Mouse (Mus musculus) CH12.LX (cell line): ENCODE measurements around the gene Prr15l. TPM values are rescaled to one million over a fixed set of nuclear protein-coding genes. Genes with fewer than 3 reads are reported as not detected.

ENCODE experiments used
- DNase-seq: peaks from one replicate; pipeline ENCODE4 v3.0.0-alpha.2; 2013; ENCODE audit errors: extremely low read depth
- H3K27ac ChIP-seq: 2 replicates; pipeline ENCODE4 v1.5.1; 2012; ENCODE audit warnings: low read depth, mild to moderate bottlenecking, control low read depth, moderate library complexity; ENCODE audit not compliant: insufficient read depth
- H3K27me3 ChIP-seq: replicated peaks from 2 replicates; pipeline ENCODE3; 2012; ENCODE audit warnings: inconsistent platforms
- H3K36me3 ChIP-seq, 2 experiments: replicated peaks in 1 of 2; 2 replicates each; pipeline versions ENCODE3 to v1.6.1; 2012; ENCODE audit warnings: inconsistent platforms in 1 of 2, low read length in 1 of 2, mild to moderate bottlenecking in 1 of 2, mixed read lengths in 1 of 2, moderate library complexity in 1 of 2; ENCODE audit not compliant: control insufficient read depth in 1 of 2, insufficient read depth in 1 of 2
- H3K4me1 ChIP-seq, 2 experiments: 2 replicates each; pipeline ENCODE4 v1.6.1; 2012; ENCODE audit warnings: inconsistent platforms in 1 of 2, moderate library complexity in 1 of 2; ENCODE audit not compliant: insufficient read depth in 2 of 2, control insufficient read depth in 1 of 2
- H3K4me2 ChIP-seq: 2 replicates; pipeline ENCODE4 v1.6.1; 2012; ENCODE audit warnings: low read depth, mild to moderate bottlenecking, control low read depth; ENCODE audit not compliant: poor library complexity, insufficient read depth, severe bottlenecking
- H3K4me3 ChIP-seq, 3 experiments: fragments of 150-350 bp in 1 of 3; sonication (generic) in 1 of 3; replicated peaks in 1 of 3; 2 replicates each; pipeline versions ENCODE3 to v1.5.1; 2011 to 2012; ENCODE audit warnings: low read depth in 2 of 3, low read length in 2 of 3, mild to moderate bottlenecking in 2 of 3, moderate library complexity in 2 of 3, control low read depth in 1 of 3, improper control_type of control experiment in 1 of 3, inconsistent platforms in 1 of 3, mixed read lengths in 1 of 3; ENCODE audit not compliant: poor library complexity in 1 of 3
- H3K79me2 ChIP-seq: replicated peaks from 2 replicates; pipeline ENCODE4 v1.6.1; 2012; ENCODE audit warnings: mild to moderate bottlenecking, moderate library complexity; ENCODE audit not compliant: control insufficient read depth, poor library complexity, insufficient read depth, severe bottlenecking; ENCODE audit errors: extremely low read depth
- H3K9ac ChIP-seq: 2 replicates; pipeline ENCODE4 v1.6.1; 2012; ENCODE audit warnings: low read depth, mild to moderate bottlenecking, control low read depth, moderate library complexity; ENCODE audit not compliant: insufficient read depth
- H3K9me3 ChIP-seq: replicated peaks from 2 replicates; pipeline ENCODE3; 2012; ENCODE audit warnings: low read length, inconsistent platforms, mixed read lengths
- CTCF ChIP-seq, 2 experiments: IDR thresholded peaks in 1 of 2; conservative IDR thresholded peaks in 1 of 2; 2 replicates each; pipeline ENCODE4 v1.5.1; 2011 to 2012; ENCODE audit warnings: low read depth in 2 of 2, low read length in 2 of 2, improper control_type of control experiment in 1 of 2, inconsistent platforms in 1 of 2, mild to moderate bottlenecking in 1 of 2, moderate library complexity in 1 of 2
- ELF1 ChIP-seq: IDR thresholded peaks from 2 replicates; pipeline ENCODE4 v1.6.1; 2014; ENCODE audit warnings: low read depth, mild to moderate bottlenecking, inconsistent platforms, low read length, improper control_type of control experiment
- EP300 ChIP-seq: IDR thresholded peaks from 2 replicates; pipeline ENCODE4 v1.6.1; 2011; ENCODE audit warnings: low read length, improper control_type of control experiment
- KAT2A ChIP-seq: IDR thresholded peaks from 2 replicates; pipeline ENCODE4 v1.6.1; 2012; ENCODE audit warnings: low read length, improper control_type of control experiment, inconsistent platforms; ENCODE audit not compliant: insufficient replicate concordance
- MAX ChIP-seq: IDR thresholded peaks from 2 replicates; pipeline ENCODE4 v1.6.1; 2011; ENCODE audit warnings: low read length, improper control_type of control experiment
- MXI1 ChIP-seq: IDR thresholded peaks from 2 replicates; pipeline ENCODE4 v1.6.1; 2011; ENCODE audit warnings: mild to moderate bottlenecking, low read depth, low read length, improper control_type of control experiment
- PAX5 ChIP-seq: IDR thresholded peaks from 2 replicates; pipeline ENCODE4 v1.6.1; 2012; ENCODE audit warnings: low read length, inconsistent platforms, mixed read lengths
- RAD21 ChIP-seq: IDR thresholded peaks from 2 replicates; pipeline ENCODE4 v1.6.1; 2011; ENCODE audit warnings: low read depth, mild to moderate bottlenecking, low read length, improper control_type of control experiment, moderate library complexity
- SMC3 ChIP-seq: IDR thresholded peaks from 2 replicates; pipeline ENCODE4 v1.6.1; 2011; ENCODE audit warnings: low read depth, low read length, improper control_type of control experiment
- TBP ChIP-seq: conservative IDR thresholded peaks from 2 replicates; pipeline ENCODE4 v1.6.1; 2011; ENCODE audit warnings: low read depth, low read length, improper control_type of control experiment
- USF1 ChIP-seq: IDR thresholded peaks from 2 replicates; pipeline ENCODE4 v1.6.1; 2014; ENCODE audit warnings: low read depth, mild to moderate bottlenecking, inconsistent platforms, low read length, improper control_type of control experiment
- ZMIZ1 ChIP-seq: IDR thresholded peaks from 2 replicates; pipeline ENCODE4 v1.6.1; 2012; ENCODE audit warnings: low read depth, mild to moderate bottlenecking, inconsistent platforms, low read length, improper control_type of control experiment
- ZNF384 ChIP-seq: IDR thresholded peaks from 2 replicates; pipeline ENCODE4 v1.6.1; 2012; ENCODE audit warnings: low read depth, low read length, improper control_type of control experiment, inconsistent platforms
- dilution Hi-C: fragments of 300-500 bp; cut with MboI; formaldehyde crosslinking; loops from 2 replicates; pipeline ENCODE4 v1.14.3; 2020; ENCODE audit warnings: low sequenced_read_pairs; ENCODE audit not compliant: extremely low pct_unique_long_range_greater_than_20kb, extremely low pct_ligation_motif_present
- in situ Hi-C: fragments of 300-500 bp; cut with MboI; formaldehyde crosslinking; loops from 3 replicates; pipeline ENCODE4 v1.14.3; 2019; ENCODE audit warnings: low sequenced_read_pairs, low pct_ligation_motif_present, low pct_unique_long_range_greater_than_20kb, mixed read lengths
- polyA plus RNA-seq: library from polyadenylated mRNA; unstranded; fragments of >175 nt; gene quantifications from 2 replicates; pipeline ENCODE4 v1.2.1, GENCODE M21; 2012; ENCODE audit warnings: low read depth; ENCODE audit not compliant: insufficient read length
- total RNA-seq, 2 experiments: library from RNA; depleted of rRNA; stranded (reverse); fragments of 300-350 nt in 1 of 2; fragments of >200 nt in 1 of 2; gene quantifications; 2 replicates each; pipeline ENCODE4 v1.2.3; 2012 to 2014

Gene Prr15l
- total and polyA plus RNA-seq, 3 experiments, result 0.08 to 0.31 TPM; not detected in 1

- no peak for DNase-seq
- Histone ChIP-seq H3K4me3 (no peak overlapping the region), H3K4me2 (no peak overlapping the region), H3K4me1 (peaks cover 9 to 47% of the 10 kb centered on the region in 2 experiments), H3K9ac (no peak overlapping the region), H3K79me2 (peaks cover 11% of the 10 kb centered on the region; the same call in 1 of the 2 replicates), H3K27ac (no peak overlapping the region), H3K36me3 (peaks cover 33 to 62% of the 10 kb centered on the region in 2 experiments), H3K9me3 (peaks cover 11% of the 10 kb centered on the region)
- in situ Hi-C loops, result no loop called here
- dilution Hi-C loops, result no loop called here
- TF ChIP-seq USF1 (no peak), TBP (no peak), SMC3 (no peak), ZNF384 (no peak), ELF1 (no peak)
- TF ChIP-seq, all 38 proteins: peak for 0
- H3K27me3 ChIP-seq, result no peaks in the 10 kb centered on the region
Measured at GRCm38 (mm10) chr11:96946498-96946897, 18.6 kb downstream of the Prr15l start.

- peaks cover 9 to 40% of the 10 kb centered on the region in 2 experiments for H3K4me1 ChIP-seq
- in situ Hi-C loops (no loop called here), dilution Hi-C loops (no loop called here)
- DNase-seq, result no peak
- TF ChIP-seq MXI1 (no peak), PAX5 (no peak)
- no peak overlapping the region for H3K4me3 ChIP-seq
- H3K27ac ChIP-seq, result no peak overlapping the region
- peaks cover 45 to 70% of the 10 kb centered on the region in 2 experiments for H3K36me3 ChIP-seq
- H3K27me3 ChIP-seq, result no peaks in the 10 kb centered on the region
- H3K79me2 ChIP-seq, result peaks cover 11% of the 10 kb centered on the region; the same call in 1 of the 2 replicates
- peaks cover 11% of the 10 kb centered on the region for H3K9me3 ChIP-seq
- no peak overlapping the region for H3K9ac ChIP-seq
- H3K4me2 ChIP-seq, result no peak overlapping the region
Measured at GRCm38 (mm10) chr11:96947849-96948248, 19.9 kb downstream of the Prr15l start.

- no peak for TF ChIP-seq KAT2A
- peak; percentile 50 for TF ChIP-seq SMC3
- peak; percentile 45 to 60; a peak in 3 of 4 replicates for TF ChIP-seq CTCF (conservative IDR thresholded peaks at IDR 0.05 in 1 of 2, IDR thresholded peaks at IDR 0.05 in 1 of 2; ENCODE audit: low read depth in 2 of 2, low read length in 2 of 2)
- TF ChIP-seq RAD21, result peak; percentile 10
- TF ChIP-seq EP300, result no peak
- TF ChIP-seq ZNF384, result peak; percentile 17; the same call in 1 of the 2 replicates
- TF ChIP-seq MAX, result no peak
- no peak for TF ChIP-seq PAX5
- no peak for TF ChIP-seq MXI1
- no peak for TF ChIP-seq ZMIZ1
Measured at GRCm38 (mm10) chr11:96950767-96951166, 22.9 kb downstream of the Prr15l start.

More at GRCm38 (mm10) chr11:96950767-96951166, 22.9 kb downstream of the Prr15l start:
- peak; percentile 44 for DNase-seq
- Histone ChIP-seq H3K4me3 (no peak overlapping the region), H3K9me3 (peaks cover 11% of the 10 kb centered on the region), H3K4me1 (peaks cover 6 to 25% of the 10 kb centered on the region in 2 experiments), H3K27me3 (no peaks in the 10 kb centered on the region), H3K79me2 (0 out of 2 replicates have a peak, but pooled peaks cover 3% of the 10 kb centered on the region), H3K9ac (no peak overlapping the region), H3K36me3 (peaks cover 70 to 97% of the 10 kb centered on the region in 2 experiments), H3K27ac (no peak overlapping the region), H3K4me2 (no peak overlapping the region)
- in situ Hi-C loops, result no loop called here
- dilution Hi-C loops, result no loop called here
